Mouse (Mus musculus) MEL (cell line): ENCODE measurements around the gene Sept12. TPM values are rescaled to one million over a fixed set of nuclear protein-coding genes. Genes with fewer than 3 reads are reported as not detected.
A peak's percentile ranks its signal among the peaks of the same experiment; 100 is the strongest.

Source experiments
- DNase-seq: peaks from one replicate; pipeline ENCODE4 v3.0.0; 2011; ENCODE audit warnings: low read depth, low spot score
- H3K27ac ChIP-seq: 2 replicates; pipeline ENCODE4 v1.5.1; 2012; ENCODE audit warnings: low read depth, mild to moderate bottlenecking, control low read depth, low read length, moderate library complexity; ENCODE audit not compliant: control insufficient read depth
- H3K27me3 ChIP-seq, 2 experiments: fragments of 150-350 bp in 1 of 2; sonication (generic) in 1 of 2; 2 replicates each; pipeline ENCODE4 v1.6.1; 2012; ENCODE audit warnings: low read length in 2 of 2, mild to moderate bottlenecking in 2 of 2, improper control_type of control experiment in 1 of 2, moderate library complexity in 1 of 2; ENCODE audit not compliant: insufficient read depth in 2 of 2, control insufficient read depth in 1 of 2
- H3K36me3 ChIP-seq, 2 experiments: 2 replicates each; pipeline ENCODE4 v1.6.1; 2012 to 2014; ENCODE audit warnings: low read length in 2 of 2, improper control_type of control experiment in 1 of 2, inconsistent platforms in 1 of 2, mild to moderate bottlenecking in 1 of 2; ENCODE audit not compliant: insufficient read depth in 2 of 2, control insufficient read depth in 1 of 2
- H3K4me1 ChIP-seq, 2 experiments: fragments of 150-350 bp in 1 of 2; sonication (generic) in 1 of 2; 2 replicates each; pipeline ENCODE4 v1.6.1; 2012; ENCODE audit warnings: low read length in 2 of 2, improper control_type of control experiment in 1 of 2, mild to moderate bottlenecking in 1 of 2; ENCODE audit not compliant: insufficient read depth in 2 of 2, control insufficient read depth in 1 of 2
- H3K4me3 ChIP-seq, 2 experiments: fragments of 150-350 bp in 1 of 2; sonication (generic) in 1 of 2; 2 replicates each; pipeline ENCODE4 v1.5.1; 2012; ENCODE audit warnings: low read depth in 2 of 2, low read length in 2 of 2, mild to moderate bottlenecking in 2 of 2, moderate library complexity in 2 of 2, control low read depth in 1 of 2, improper control_type of control experiment in 1 of 2; ENCODE audit not compliant: control insufficient read depth in 1 of 2, insufficient read depth in 1 of 2
- H3K79me2 ChIP-seq: 2 replicates; pipeline ENCODE4 v1.6.1; 2012; ENCODE audit warnings: mild to moderate bottlenecking, low read length, moderate library complexity; ENCODE audit not compliant: control insufficient read depth, poor library complexity, insufficient read depth
- H3K9ac ChIP-seq: 2 replicates; pipeline ENCODE4 v1.6.1; 2012; ENCODE audit warnings: low read depth, mild to moderate bottlenecking, control low read depth, low read length, moderate library complexity; ENCODE audit not compliant: control insufficient read depth, poor library complexity, severe bottlenecking
- H3K9me3 ChIP-seq: fragments of 150-350 bp; sonication (generic); replicated peaks from 2 replicates; pipeline ENCODE4 v1.6.1; 2012; ENCODE audit warnings: mild to moderate bottlenecking, low read length, improper control_type of control experiment, moderate library complexity; ENCODE audit not compliant: insufficient read depth
- BHLHE40 ChIP-seq: IDR thresholded peaks from 2 replicates; pipeline ENCODE4 v1.6.1; 2012; ENCODE audit warnings: low read depth, mild to moderate bottlenecking, inconsistent platforms, low read length, improper control_type of control experiment, borderline replicate concordance
- CHD1 ChIP-seq: IDR thresholded peaks from 2 replicates; pipeline ENCODE4 v1.6.1; 2012; ENCODE audit warnings: low read depth, mild to moderate bottlenecking, inconsistent platforms, low read length, improper control_type of control experiment
- CHD2 ChIP-seq: IDR thresholded peaks from 2 replicates; pipeline ENCODE4 v1.6.1; 2011; ENCODE audit warnings: low read length, improper control_type of control experiment
- CTCF ChIP-seq, 3 experiments: IDR thresholded peaks in 2 of 3; conservative IDR thresholded peaks in 1 of 3; 2 replicates each; pipeline ENCODE4 v1.5.1; 2011 to 2012; ENCODE audit warnings: low read length in 3 of 3, low read depth in 2 of 3, mild to moderate bottlenecking in 2 of 3, improper control_type of control experiment in 1 of 3, inconsistent platforms in 1 of 3, mixed read lengths in 1 of 3, moderate library complexity in 1 of 3; ENCODE audit not compliant: control insufficient read depth in 1 of 3, insufficient read depth in 1 of 3, poor library complexity in 1 of 3, severe bottlenecking in 1 of 3
- ELF1 ChIP-seq: IDR thresholded peaks from 2 replicates; pipeline ENCODE4 v1.6.1; 2014; ENCODE audit warnings: low read depth, mild to moderate bottlenecking, inconsistent platforms, low read length, improper control_type of control experiment, moderate library complexity
- EP300 ChIP-seq, 2 experiments: IDR thresholded peaks; 2 replicates each; pipeline ENCODE4 v1.6.1; 2011; ENCODE audit warnings: improper control_type of control experiment in 2 of 2, low read length in 2 of 2, low read depth in 1 of 2, mild to moderate bottlenecking in 1 of 2
- ETS1 ChIP-seq: IDR thresholded peaks from 2 replicates; pipeline ENCODE4 v1.6.1; 2012; ENCODE audit warnings: low read depth, mild to moderate bottlenecking, inconsistent platforms, low read length, improper control_type of control experiment, moderate library complexity
- GATA1 ChIP-seq: IDR thresholded peaks from 2 replicates; pipeline ENCODE4 v1.6.1; 2011; ENCODE audit warnings: low read depth, low read length, improper control_type of control experiment
- JUND ChIP-seq: IDR thresholded peaks from 2 replicates; pipeline ENCODE4 v1.6.1; 2011; ENCODE audit warnings: low read depth, mild to moderate bottlenecking, improper control_type of control experiment, low read length
- KAT2A ChIP-seq: conservative IDR thresholded peaks from 2 replicates; pipeline ENCODE4 v1.6.1; 2012; ENCODE audit warnings: low read depth, low read length, improper control_type of control experiment, inconsistent platforms
- MAFK ChIP-seq: IDR thresholded peaks from 2 replicates; pipeline ENCODE4 v1.6.1; 2011; ENCODE audit warnings: low read depth, mild to moderate bottlenecking, low read length, improper control_type of control experiment, borderline replicate concordance
- MXI1 ChIP-seq: IDR thresholded peaks from 2 replicates; pipeline ENCODE4 v1.6.1; 2011; ENCODE audit warnings: mild to moderate bottlenecking, low read depth, low read length, improper control_type of control experiment
- MYC ChIP-seq: IDR thresholded peaks from 2 replicates; pipeline ENCODE4 v1.6.1; 2011; ENCODE audit warnings: low read depth, mild to moderate bottlenecking, low read length, improper control_type of control experiment, moderate library complexity
- NELFE ChIP-seq: IDR thresholded peaks from 2 replicates; pipeline ENCODE4 v1.6.1; 2011; ENCODE audit warnings: low read depth, low read length, improper control_type of control experiment
- POLR2AphosphoS5 ChIP-seq: IDR thresholded peaks from 2 replicates; pipeline ENCODE4 v1.6.1; 2012; ENCODE audit warnings: low read depth, borderline replicate concordance, mild to moderate bottlenecking, inconsistent platforms, low read length, moderate library complexity, mixed read lengths
- RAD21 ChIP-seq: IDR thresholded peaks from 2 replicates; pipeline ENCODE4 v1.6.1; 2011; ENCODE audit warnings: mild to moderate bottlenecking, low read depth, low read length, improper control_type of control experiment
- SIN3A ChIP-seq: IDR thresholded peaks from 2 replicates; pipeline ENCODE4 v1.6.1; 2012; ENCODE audit warnings: low read length, improper control_type of control experiment, inconsistent platforms
- TAL1 ChIP-seq: IDR thresholded peaks from 2 replicates; pipeline ENCODE4 v1.6.1; 2012; ENCODE audit warnings: mild to moderate bottlenecking, inconsistent platforms, low read length, moderate library complexity, mixed read lengths
- TCF12 ChIP-seq: IDR thresholded peaks from 2 replicates; pipeline ENCODE4 v1.6.1; 2014; ENCODE audit warnings: low read depth, mild to moderate bottlenecking, inconsistent platforms, low read length, improper control_type of control experiment, moderate library complexity
- UBTF ChIP-seq: IDR thresholded peaks from 2 replicates; pipeline ENCODE4 v1.6.1; 2012; ENCODE audit warnings: low read depth, mild to moderate bottlenecking, inconsistent platforms, low read length, improper control_type of control experiment, moderate library complexity, borderline replicate concordance; ENCODE audit not compliant: insufficient read depth
- USF2 ChIP-seq, 2 experiments: IDR thresholded peaks; 2 replicates each; pipeline ENCODE4 v1.6.1; 2011 to 2012; ENCODE audit warnings: improper control_type of control experiment in 2 of 2, low read length in 2 of 2, borderline replicate concordance in 1 of 2, inconsistent platforms in 1 of 2, low read depth in 1 of 2, mild to moderate bottlenecking in 1 of 2; ENCODE audit not compliant: insufficient read depth in 1 of 2
- ZC3H11A ChIP-seq: IDR thresholded peaks from 2 replicates; pipeline ENCODE4 v1.6.1; 2012; ENCODE audit warnings: low read depth, mild to moderate bottlenecking, inconsistent platforms, low read length, improper control_type of control experiment
- ZKSCAN1 ChIP-seq: IDR thresholded peaks from 2 replicates; pipeline ENCODE4 v1.6.1; 2012; ENCODE audit warnings: low read depth, mild to moderate bottlenecking, inconsistent platforms, low read length, improper control_type of control experiment, moderate library complexity
- ZMIZ1 ChIP-seq: IDR thresholded peaks from 2 replicates; pipeline ENCODE4 v1.6.1; 2012; ENCODE audit warnings: low read depth, mild to moderate bottlenecking, inconsistent platforms, low read length, improper control_type of control experiment, moderate library complexity
- polyA plus RNA-seq, 2 experiments: library from polyadenylated mRNA; stranded (reverse) in 1 of 2; unstranded in 1 of 2; fragments of >175 nt in 1 of 2; fragments of >200 nt in 1 of 2; gene quantifications; 2 replicates each; pipeline versions ENCODE4 v1.2.1 to v1.2.4; 2012; ENCODE audit warnings: low replicate concordance in 2 of 2, low read depth in 1 of 2; ENCODE audit not compliant: insufficient read length in 2 of 2, insufficient read depth in 1 of 2, missing spikeins in 1 of 2
- total RNA-seq: library from RNA; depleted of rRNA; stranded (reverse); fragments of 300-350 nt; gene quantifications from 2 replicates; pipeline ENCODE4 v1.2.3, GENCODE M21; 2012; rRNA removed

Gene Sept12
- total RNA-seq: not detected in 2 replicates
- under 1 TPM in 1 of 2 experiments, not detected in 1; 0.07 TPM for polyA plus RNA-seq

DNA sequence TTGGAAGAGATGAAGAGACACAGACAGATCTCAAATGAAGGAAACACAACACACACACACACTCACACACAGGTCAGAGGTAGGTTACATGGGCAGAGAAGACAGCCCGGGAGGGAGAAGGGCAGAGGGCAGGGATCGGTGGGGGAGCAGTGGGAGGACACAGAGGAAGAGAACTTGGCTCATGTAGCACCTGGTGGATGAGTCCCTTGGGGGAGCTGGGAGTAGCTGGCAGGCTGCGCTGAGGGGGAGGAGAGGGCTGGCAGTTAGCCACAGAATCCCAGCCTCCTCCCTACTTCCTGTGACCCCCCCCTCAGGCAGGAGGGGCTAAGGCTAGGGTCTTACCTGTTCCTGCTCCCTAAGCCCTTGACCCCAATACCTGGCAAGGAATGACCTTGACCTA is at the start of gene Sept12:
Gene Sept12 (minus strand): TSS at position 300 of the 400 bp plus-strand sequence.
- H3K79me2 ChIP-seq: no peaks in the 10 kb centered on the region
- H3K4me1 ChIP-seq: peaks cover 0 to 7% of the 10 kb centered on the region in 2 experiments; a peak in 1 of 4 replicates
- TF ChIP-seq ZKSCAN1 (no peak), ELF1 (no peak), CHD2 (no peak), JUND (no peak), ZC3H11A (no peak), ZMIZ1 (no peak), CTCF (IDR thresholded peaks at IDR 0.05 in 2 of 3, conservative IDR thresholded peaks at IDR 0.05 in 1 of 3; ENCODE audit: control insufficient read depth in 1 of 3, insufficient read depth in 1 of 3, low read depth in 2 of 3, low read length in 3 of 3, poor library complexity in 1 of 3, severe bottlenecking in 1 of 3) (no peak), NELFE (no peak), MYC (no peak), RAD21 (no peak), MAFK (no peak), POLR2AphosphoS5 (no peak), BHLHE40 (no peak), EP300 (IDR thresholded peaks at IDR 0.05; ENCODE audit: low read depth in 1 of 2, low read length in 2 of 2) (no peak), CHD1 (no peak), TAL1 (no peak), MXI1 (no peak), KAT2A (no peak)

DNA sequence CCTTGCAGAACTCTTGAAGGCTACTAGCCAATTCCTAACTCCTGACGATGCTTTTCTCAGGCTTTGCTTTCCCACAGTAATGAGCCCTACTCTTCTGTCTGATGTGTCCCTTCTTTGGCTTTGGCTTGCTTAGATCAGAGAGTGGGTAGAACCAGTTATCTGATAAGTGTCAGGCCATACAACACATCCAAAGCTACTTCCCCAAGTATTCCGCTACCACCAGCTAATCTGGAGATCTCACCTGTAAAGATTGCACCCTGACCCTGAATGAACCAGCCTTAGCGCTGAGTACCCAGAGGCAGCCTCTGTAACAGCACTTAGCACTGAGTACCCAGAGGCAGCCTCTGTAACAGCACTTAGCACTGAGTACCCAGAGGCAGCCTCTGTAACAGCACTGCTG is 47.7 kb upstream of the Sept12 start:
- Histone ChIP-seq H3K27ac (no peak overlapping the region), H3K4me1 (peaks cover 11% of the 10 kb centered on the region in 2 experiments), H3K79me2 (peaks cover 22% of the 10 kb centered on the region), H3K27me3 (no peaks in the 10 kb centered on the region), H3K4me3 (no peak overlapping the region), H3K9ac (no peak overlapping the region), H3K36me3 (peaks cover 23 to 26% of the 10 kb centered on the region in 2 experiments), H3K9me3 (no peaks in the 10 kb centered on the region)
- DNase-seq: peak; percentile 34
- TF ChIP-seq GATA1 (peak; percentile 63), EP300 (IDR thresholded peaks at IDR 0.05; ENCODE audit: low read depth in 1 of 2, low read length in 2 of 2) (peak; percentile 48 to 75; a peak in 2 of 4 replicates), SIN3A (0 out of 2 replicates have a peak, but pooled peaks have one; percentile 26), USF2 (IDR thresholded peaks at IDR 0.05; ENCODE audit: borderline replicate concordance in 1 of 2, insufficient read depth in 1 of 2, low read depth in 1 of 2, low read length in 2 of 2) (no peak), UBTF (no peak), ETS1 (0 out of 2 replicates have a peak, but pooled peaks have one; percentile 29), TCF12 (peak; percentile 61; the same call in 1 of the 2 replicates)

More for the DNA sequence above, at the start of gene Sept12:
- DNase-seq: no peak
- peaks cover 0 to 2% of the 10 kb centered on the region in 2 experiments; a peak in 1 of 4 replicates for H3K36me3 ChIP-seq
- no peak within 1 kb of the TSS for H3K4me3 ChIP-seq
- H3K27me3 ChIP-seq: peaks cover 3 to 4% of the 10 kb centered on the region in 2 experiments; a peak in 2 of 4 replicates
- no peak within 1 kb of the TSS for H3K9ac ChIP-seq
- H3K27ac ChIP-seq: no peak within 1 kb of the TSS
- no peaks in the 10 kb centered on the region for H3K9me3 ChIP-seq
